Mouse (Mus musculus): ENCODE data around the gene Actl6b. TPM values are rescaled to one million over a fixed set of nuclear protein-coding genes. Genes with fewer than 3 reads are reported as not detected.
A peak's percentile ranks its signal among the peaks of the same experiment; 100 is the strongest.

The Actl6b gene
- polyA plus RNA-seq, 1 experiment from 2014 or later = 6.5 TPM

GRCm38 (mm10) chr5:137514811-137515210, 38.5 kb upstream of the Actl6b start:
- no peak for ATAC-seq (replicated peaks; ENCODE audit: insufficient number of reproducible peaks, low FRiP score, low TSS enrichment, low read depth)
- no peak overlapping the region for H3K27ac ChIP-seq (replicated peaks; ENCODE audit: low read depth, low read length)
- H3K4me3 ChIP-seq (ENCODE audit: low read depth, low read length) = no peak overlapping the region
- no peak overlapping the region for H3K9ac ChIP-seq (replicated peaks; ENCODE audit: low read length)
- no peak overlapping the region for H3K4me2 ChIP-seq (ENCODE audit: low read depth, low read length)
- H3K4me1 ChIP-seq (ENCODE audit: control insufficient read depth, insufficient read depth, low read length) = peaks cover 1% of the 10 kb centered on the region; the same call in 1 of the 2 replicates
- H3K36me3 ChIP-seq (replicated peaks; ENCODE audit: control insufficient read depth, insufficient read depth, low read depth, low read length) = peaks cover 6% of the 10 kb centered on the region
- no peaks in the 10 kb centered on the region for H3K27me3 ChIP-seq (ENCODE audit: control insufficient read depth, insufficient read depth, low read length)
- WGBS = 94% methylated on average over 3 of the region's 3 CpGs
- H3K9me3 ChIP-seq (replicated peaks; ENCODE audit: control insufficient read depth, low read length) = no peaks in the 10 kb centered on the region
- DNase-seq (ENCODE audit: low spot score) = no peak

GRCm38 (mm10) chr5:137518436-137518835, 34.9 kb upstream of the Actl6b start, which contains the start of gene Gigyf1:
Gene Gigyf1 (plus strand): TSS chr5:137518548.
- no peak within 1 kb of the TSS for H3K4me2 ChIP-seq (ENCODE audit: low read depth, low read length)
- WGBS = 78% methylated on average over 5 of the region's 5 CpGs
- H3K36me3 ChIP-seq (replicated peaks; ENCODE audit: control insufficient read depth, insufficient read depth, low read depth, low read length) = peaks cover 32% of the 10 kb centered on the region
- no peaks in the 10 kb centered on the region; the same call in 1 of the 2 replicates for H3K4me1 ChIP-seq (ENCODE audit: control insufficient read depth, insufficient read depth, low read length)
- H3K9ac ChIP-seq (replicated peaks; ENCODE audit: low read length) = no peak within 1 kb of the TSS
- H3K9me3 ChIP-seq (replicated peaks; ENCODE audit: control insufficient read depth, low read length) = no peaks in the 10 kb centered on the region
- DNase-seq (ENCODE audit: low spot score) = peak; percentile 45
- ATAC-seq (replicated peaks; ENCODE audit: insufficient number of reproducible peaks, low FRiP score, low TSS enrichment, low read depth) = 0 out of 2 replicates have a peak, but pooled peaks have one; percentile 24
- no peak within 1 kb of the TSS for H3K27ac ChIP-seq (replicated peaks; ENCODE audit: low read depth, low read length)
- no peaks in the 10 kb centered on the region for H3K27me3 ChIP-seq (ENCODE audit: control insufficient read depth, insufficient read depth, low read length)
- H3K4me3 ChIP-seq (ENCODE audit: low read depth, low read length) = no peak within 1 kb of the TSS

GRCm38 (mm10) chr5:137519691-137520550, 33.4 kb upstream of the Actl6b start:
- no peak overlapping the region for H3K4me2 ChIP-seq (ENCODE audit: low read depth, low read length)
- ATAC-seq (replicated peaks; ENCODE audit: insufficient number of reproducible peaks, low FRiP score, low TSS enrichment, low read depth) (no peak), DNase-seq (ENCODE audit: low spot score) (no peak)
- no peak overlapping the region for H3K4me3 ChIP-seq (ENCODE audit: low read depth, low read length)
- H3K9ac ChIP-seq (replicated peaks; ENCODE audit: low read length) = no peak overlapping the region
- WGBS = 91% methylated on average over 27 of the region's 27 CpGs
- no peaks in the 10 kb centered on the region for H3K9me3 ChIP-seq (replicated peaks; ENCODE audit: control insufficient read depth, low read length)
- H3K27ac ChIP-seq (replicated peaks; ENCODE audit: low read depth, low read length) = no peak overlapping the region
- peaks cover 45% of the 10 kb centered on the region for H3K36me3 ChIP-seq (replicated peaks; ENCODE audit: control insufficient read depth, insufficient read depth, low read depth, low read length)
- H3K27me3 ChIP-seq (ENCODE audit: control insufficient read depth, insufficient read depth, low read length) = no peaks in the 10 kb centered on the region
- H3K4me1 ChIP-seq (ENCODE audit: control insufficient read depth, insufficient read depth, low read length) = no peaks in the 10 kb centered on the region

DNA sequence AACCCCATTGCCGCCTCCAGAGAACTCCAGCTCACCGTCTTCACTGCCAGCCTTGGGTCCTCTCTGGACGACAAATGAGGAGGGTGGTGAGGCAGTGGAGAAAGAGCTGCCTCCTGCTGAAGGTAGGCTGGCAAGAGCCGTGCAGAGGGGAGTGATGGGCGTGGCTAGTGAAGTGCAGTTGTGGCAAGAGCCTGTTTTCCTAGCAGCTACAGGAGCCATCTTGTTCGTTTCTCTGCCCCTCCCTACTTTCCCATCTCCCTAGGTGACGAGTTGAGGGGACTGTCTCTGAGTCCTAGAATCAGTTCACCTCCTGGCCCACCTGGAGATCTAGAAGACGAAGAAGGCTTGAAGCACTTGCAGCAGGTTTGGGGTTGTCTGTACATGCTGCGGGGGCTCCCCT, 31.5 kb upstream of the Actl6b start:
- Histone ChIP-seq H3K4me2 (ENCODE audit: low read depth, low read length) (no peak overlapping the region), H3K4me3 (ENCODE audit: low read depth, low read length) (no peak overlapping the region), H3K9me3 (replicated peaks; ENCODE audit: control insufficient read depth, low read length) (no peaks in the 10 kb centered on the region), H3K4me1 (ENCODE audit: control insufficient read depth, insufficient read depth, low read length) (no peaks in the 10 kb centered on the region), H3K27me3 (ENCODE audit: control insufficient read depth, insufficient read depth, low read length) (no peaks in the 10 kb centered on the region), H3K27ac (replicated peaks; ENCODE audit: low read depth, low read length) (no peak overlapping the region), H3K9ac (replicated peaks; ENCODE audit: low read length) (no peak overlapping the region), H3K36me3 (replicated peaks; ENCODE audit: control insufficient read depth, insufficient read depth, low read depth, low read length) (peaks cover 50% of the 10 kb centered on the region)
- DNase-seq (ENCODE audit: low spot score) (no peak), ATAC-seq (replicated peaks; ENCODE audit: insufficient number of reproducible peaks, low FRiP score, low TSS enrichment, low read depth) (no peak)
- WGBS = 84% methylated on average over 9 of the region's 9 CpGs

DNA sequence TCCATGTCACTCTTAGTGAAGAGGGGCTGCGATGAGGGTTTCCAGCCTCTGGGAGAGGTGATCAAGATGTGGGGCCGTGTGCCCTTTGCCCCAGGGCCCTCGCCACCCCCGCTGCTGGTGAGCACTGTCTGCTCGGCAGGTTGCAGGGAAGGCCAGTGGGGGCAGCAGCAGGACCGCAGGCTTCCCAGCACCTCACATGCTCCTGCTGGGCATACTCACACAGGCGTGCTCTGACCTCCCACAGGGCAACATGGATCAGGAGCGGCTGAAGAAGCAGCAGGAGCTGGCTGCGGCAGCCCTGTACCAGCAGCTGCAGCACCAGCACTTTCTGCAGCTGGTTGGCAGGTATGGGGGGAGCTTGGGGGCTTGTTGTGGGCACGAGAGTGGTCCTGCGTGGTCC, 30.6 kb upstream of the Actl6b start:
- WGBS = 70% methylated on average over 11 of the region's 11 CpGs
- no peaks in the 10 kb centered on the region for H3K9me3 ChIP-seq (replicated peaks; ENCODE audit: control insufficient read depth, low read length)
- H3K27ac ChIP-seq (replicated peaks; ENCODE audit: low read depth, low read length) = no peak overlapping the region
- ATAC-seq (replicated peaks; ENCODE audit: insufficient number of reproducible peaks, low FRiP score, low TSS enrichment, low read depth) (no peak), DNase-seq (ENCODE audit: low spot score) (no peak)
- no peak overlapping the region for H3K9ac ChIP-seq (replicated peaks; ENCODE audit: low read length)
- H3K4me1 ChIP-seq (ENCODE audit: control insufficient read depth, insufficient read depth, low read length) = no peaks in the 10 kb centered on the region
- no peaks in the 10 kb centered on the region for H3K27me3 ChIP-seq (ENCODE audit: control insufficient read depth, insufficient read depth, low read length)
- no peak overlapping the region for H3K4me3 ChIP-seq (ENCODE audit: low read depth, low read length)
- no peak overlapping the region for H3K4me2 ChIP-seq (ENCODE audit: low read depth, low read length)
- H3K36me3 ChIP-seq (replicated peaks; ENCODE audit: control insufficient read depth, insufficient read depth, low read depth, low read length) = peaks cover 50% of the 10 kb centered on the region

DNA sequence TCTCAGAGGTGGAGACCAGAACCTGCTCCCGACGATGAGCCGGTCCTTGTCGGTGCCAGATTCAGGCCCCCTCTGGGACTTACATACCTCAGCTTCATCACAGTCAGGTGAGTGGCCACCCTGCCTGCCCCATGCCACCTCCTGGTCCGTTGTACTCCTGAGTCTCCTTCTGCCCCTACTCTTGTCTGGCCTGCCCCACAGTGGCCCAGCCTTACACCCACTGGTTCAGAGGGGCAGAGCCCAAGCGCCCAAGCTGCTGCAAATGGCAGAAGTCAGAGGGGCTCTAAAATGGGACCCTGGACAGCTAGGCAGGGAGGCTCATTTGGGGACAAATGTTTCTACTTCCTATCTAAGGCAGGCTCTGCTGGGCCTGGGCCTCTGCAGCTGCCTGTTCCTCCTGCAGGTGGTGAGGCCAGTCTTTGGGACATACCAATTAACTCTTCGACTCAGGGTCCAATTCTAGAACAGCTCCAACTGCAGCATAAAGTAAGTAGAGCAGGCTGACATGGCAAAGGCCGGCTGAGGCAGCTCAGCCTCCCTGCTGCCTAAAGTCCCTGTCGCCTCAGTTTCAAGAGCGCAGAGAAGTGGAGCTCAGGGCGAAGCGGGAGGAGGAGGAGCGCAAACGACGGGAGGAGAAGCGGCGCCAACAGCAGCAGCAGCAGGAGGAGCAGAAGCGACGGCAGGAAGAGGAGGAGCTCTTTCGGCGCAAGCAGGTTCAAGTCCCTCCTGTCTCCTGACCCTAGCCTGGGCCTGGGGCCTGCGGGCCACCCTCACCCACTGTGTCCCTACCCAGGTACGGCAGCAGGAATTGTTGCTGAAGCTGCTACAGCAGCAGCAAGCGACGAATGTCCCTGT, 29.7 kb upstream of the Actl6b start:
- Histone ChIP-seq H3K27me3 (ENCODE audit: control insufficient read depth, insufficient read depth, low read length) (no peaks in the 10 kb centered on the region), H3K27ac (replicated peaks; ENCODE audit: low read depth, low read length) (no peak overlapping the region), H3K9ac (replicated peaks; ENCODE audit: low read length) (no peak overlapping the region), H3K4me2 (ENCODE audit: low read depth, low read length) (no peak overlapping the region), H3K4me1 (ENCODE audit: control insufficient read depth, insufficient read depth, low read length) (no peaks in the 10 kb centered on the region), H3K9me3 (replicated peaks; ENCODE audit: control insufficient read depth, low read length) (no peaks in the 10 kb centered on the region), H3K36me3 (replicated peaks; ENCODE audit: control insufficient read depth, insufficient read depth, low read depth, low read length) (peaks cover 55% of the 10 kb centered on the region), H3K4me3 (ENCODE audit: low read depth, low read length) (no peak overlapping the region)
- 81% methylated on average over 25 of the region's 25 CpGs for WGBS
- no peak for ATAC-seq (replicated peaks; ENCODE audit: insufficient number of reproducible peaks, low FRiP score, low TSS enrichment, low read depth)
- no peak for DNase-seq (ENCODE audit: low spot score)

DNA sequence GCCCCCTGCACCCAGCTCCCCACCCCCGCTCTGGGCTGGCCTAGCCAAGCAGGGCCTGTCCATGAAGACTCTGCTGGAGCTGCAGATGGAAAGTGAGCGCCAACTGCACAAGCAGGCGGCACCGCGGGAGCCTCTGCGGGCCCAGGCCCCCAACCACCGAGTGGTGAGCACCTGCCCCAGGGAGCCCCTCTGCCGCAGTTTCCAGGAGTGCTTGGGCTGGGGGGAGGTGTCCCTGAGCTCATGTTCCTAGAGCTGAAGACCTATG, 29.1 kb upstream of the Actl6b start:
- Histone ChIP-seq H3K4me3 (ENCODE audit: low read depth, low read length) (no peak overlapping the region), H3K9me3 (replicated peaks; ENCODE audit: control insufficient read depth, low read length) (no peaks in the 10 kb centered on the region), H3K4me1 (ENCODE audit: control insufficient read depth, insufficient read depth, low read length) (no peaks in the 10 kb centered on the region), H3K4me2 (ENCODE audit: low read depth, low read length) (no peak overlapping the region), H3K36me3 (replicated peaks; ENCODE audit: control insufficient read depth, insufficient read depth, low read depth, low read length) (peaks cover 58% of the 10 kb centered on the region), H3K27me3 (ENCODE audit: control insufficient read depth, insufficient read depth, low read length) (no peaks in the 10 kb centered on the region), H3K9ac (replicated peaks; ENCODE audit: low read length) (no peak overlapping the region), H3K27ac (replicated peaks; ENCODE audit: low read depth, low read length) (no peak overlapping the region)
- no peak for ATAC-seq (replicated peaks; ENCODE audit: insufficient number of reproducible peaks, low FRiP score, low TSS enrichment, low read depth)
- 86% methylated on average over 8 of the region's 8 CpGs for WGBS
- no peak for DNase-seq (ENCODE audit: low spot score)

DNA sequence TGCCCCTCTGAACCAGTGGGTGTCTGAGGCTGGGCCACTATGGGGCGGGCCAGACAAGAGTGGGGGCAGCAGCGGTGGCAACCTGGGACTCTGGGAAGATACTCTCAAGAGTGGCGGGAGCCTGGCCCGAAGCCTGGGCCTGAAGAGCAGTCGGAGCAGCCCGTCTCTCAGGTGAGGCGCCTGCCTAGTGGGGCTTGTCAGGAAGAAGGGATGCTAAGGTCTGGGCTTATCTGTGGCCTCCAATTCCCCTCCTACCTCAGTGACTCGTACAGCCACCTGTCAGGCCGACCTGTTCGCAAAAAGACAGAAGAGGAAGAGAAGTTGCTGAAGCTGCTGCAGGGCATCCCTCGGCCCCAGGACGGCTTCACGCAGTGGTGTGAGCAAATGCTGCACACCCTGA, 28.6 kb upstream of the Actl6b start:
- Histone ChIP-seq H3K27ac (replicated peaks; ENCODE audit: low read depth, low read length) (no peak overlapping the region), H3K4me1 (ENCODE audit: control insufficient read depth, insufficient read depth, low read length) (no peaks in the 10 kb centered on the region), H3K4me3 (ENCODE audit: low read depth, low read length) (no peak overlapping the region), H3K9me3 (replicated peaks; ENCODE audit: control insufficient read depth, low read length) (no peaks in the 10 kb centered on the region), H3K36me3 (replicated peaks; ENCODE audit: control insufficient read depth, insufficient read depth, low read depth, low read length) (peaks cover 60% of the 10 kb centered on the region), H3K4me2 (ENCODE audit: low read depth, low read length) (no peak overlapping the region), H3K9ac (replicated peaks; ENCODE audit: low read length) (no peak overlapping the region), H3K27me3 (ENCODE audit: control insufficient read depth, insufficient read depth, low read length) (no peaks in the 10 kb centered on the region)
- WGBS = 92% methylated on average over 13 of the region's 13 CpGs
- ATAC-seq (replicated peaks; ENCODE audit: insufficient number of reproducible peaks, low FRiP score, low TSS enrichment, low read depth) (no peak), DNase-seq (ENCODE audit: low spot score) (no peak)

Measured in embryonic facial prominence, embryonic 11.5 days (tissue).